Mouse (Mus musculus) lung, embryonic 16.5 days (tissue): ENCODE data around the gene Olfr1361. TPM values are rescaled to one million over a fixed set of nuclear protein-coding genes. Genes with fewer than 3 reads are reported as not detected.

Source experiments
- ATAC-seq: fragments of 200-750 bp; cut with Nextera tagmentation; 2 replicates; pipeline ENCODE4 v1.8.0; 2017; ENCODE audit warnings: low read depth, mild to moderate bottlenecking, moderate library complexity
- H3K27ac ChIP-seq: fragments of 300-500 bp; sonication (generic); 2 replicates; pipeline ENCODE4 v1.5.1; 2014; ENCODE audit warnings: mild to moderate bottlenecking, control low read depth, low read length
- H3K27me3 ChIP-seq: fragments of 300-500 bp; sonication (generic); 2 replicates; pipeline ENCODE4 v1.6.1; 2014; ENCODE audit warnings: low read depth, low read length, mixed read lengths; ENCODE audit not compliant: control insufficient read depth, insufficient read depth
- H3K36me3 ChIP-seq: fragments of 300-500 bp; sonication (generic); 2 replicates; pipeline ENCODE4 v1.6.1; 2014; ENCODE audit warnings: low read length; ENCODE audit not compliant: control insufficient read depth, insufficient read depth
- H3K4me1 ChIP-seq: fragments of 300-500 bp; sonication (generic); replicated peaks from 2 replicates; pipeline ENCODE4 v1.6.1; 2014; ENCODE audit warnings: low read length, mixed read lengths; ENCODE audit not compliant: control insufficient read depth, insufficient read depth
- H3K4me2 ChIP-seq: fragments of 300-500 bp; sonication (generic); 2 replicates; pipeline ENCODE4 v1.6.1; 2014; ENCODE audit warnings: low read depth, low read length, control low read depth
- H3K4me3 ChIP-seq: fragments of 300-500 bp; sonication (generic); 2 replicates; pipeline ENCODE4 v1.5.1; 2014; ENCODE audit warnings: mild to moderate bottlenecking, low read length, control low read depth
- H3K9ac ChIP-seq: fragments of 300-500 bp; sonication (generic); 2 replicates; pipeline ENCODE4 v1.6.1; 2014; ENCODE audit warnings: low read length, control low read depth
- H3K9me3 ChIP-seq: fragments of 300-500 bp; sonication (generic); 2 replicates; pipeline ENCODE4 v1.6.1; 2016; ENCODE audit warnings: low read length; ENCODE audit not compliant: control insufficient read depth
- WGBS: fragments of 180-500 bp; shearing (Covaris S2); extraction: QIAGEN DNeasy Blood & Tissue Kit; methylation state at CpG from one replicate; pipeline ENCODE4 v1.1.7; 2014; 5-methylcytosine and 5-hydroxymethylcytosine counted together
- polyA plus RNA-seq: library from polyadenylated mRNA; unstranded; fragments of >200 nt; fragmentation: Nextera tagmentation; extraction: Ambion mirVana; gene quantifications from 2 replicates; pipeline ENCODE4 v1.2.1, GENCODE M21; 2015

Gene Olfr1361
- polyA plus RNA-seq = not detected in 2 replicates

GRCm38 (mm10) chr13:21663286-21663685 lies at the start of gene Olfr1361:
Gene Olfr1361 (minus strand): TSS chr13:21663386.
- WGBS = 65% methylated on average over 2 of the region's 2 CpGs
- no peaks in the 10 kb centered on the region for H3K36me3 ChIP-seq
- no peaks in the 10 kb centered on the region for H3K27me3 ChIP-seq
- no peaks in the 10 kb centered on the region for H3K4me1 ChIP-seq
- H3K4me2 ChIP-seq = no peak within 1 kb of the TSS
- no peak within 1 kb of the TSS for H3K9ac ChIP-seq
- no peaks in the 10 kb centered on the region for H3K9me3 ChIP-seq
- H3K27ac ChIP-seq = no peak within 1 kb of the TSS
- ATAC-seq = no peak
- H3K4me3 ChIP-seq = no peak within 1 kb of the TSS

- no peaks in the 10 kb centered on the region for H3K9me3 ChIP-seq
- peak overlapping the region; percentile 51 for H3K9ac ChIP-seq
- no peak overlapping the region for H3K27ac ChIP-seq
- H3K4me3 ChIP-seq = peak overlapping the region; percentile 60
- H3K36me3 ChIP-seq = no peaks in the 10 kb centered on the region
- H3K4me1 ChIP-seq = peaks cover 11% of the 10 kb centered on the region
- 25% methylated on average over 4 of the region's 4 CpGs for whole genome bisulfite sequencing
- ATAC-seq = no peak
- H3K4me2 ChIP-seq = peak overlapping the region; percentile 78
- no peaks in the 10 kb centered on the region for H3K27me3 ChIP-seq
Measured at GRCm38 (mm10) chr13:21711698-21712097, 48.5 kb upstream of the Olfr1361 start.

- peak; percentile 78 for ATAC-seq
- Histone ChIP-seq H3K9me3 (no peaks in the 10 kb centered on the region), H3K4me2 (peak overlapping the region; percentile 78), H3K27me3 (no peaks in the 10 kb centered on the region), H3K36me3 (no peaks in the 10 kb centered on the region), H3K4me1 (peaks cover 11% of the 10 kb centered on the region), H3K27ac (0 out of 2 replicates have a peak overlapping the region, but pooled peaks have one; percentile 37), H3K9ac (peak overlapping the region; percentile 51), H3K4me3 (peak overlapping the region; percentile 60)
- WGBS = 1% methylated on average over 22 of the region's 22 CpGs
Measured at GRCm38 (mm10) chr13:21710821-21711525, 47.8 kb upstream of the Olfr1361 start.

GRCm38 (mm10) chr13:21710031-21710711 lies 47.0 kb upstream of the Olfr1361 start:
- ATAC-seq = peak; percentile 82
- H3K4me3 ChIP-seq = peak overlapping the region; percentile 78
- under 1% methylated on average over 32 of the region's 32 CpGs for WGBS

GRCm38 (mm10) chr13:21706669-21707068 lies 43.5 kb upstream of the Olfr1361 start:
- H3K36me3 ChIP-seq = no peaks in the 10 kb centered on the region
- H3K27me3 ChIP-seq = no peaks in the 10 kb centered on the region
- no peak overlapping the region for H3K27ac ChIP-seq
- no peak for ATAC-seq
- H3K4me3 ChIP-seq = no peak overlapping the region
- no peak overlapping the region for H3K9ac ChIP-seq
- peaks cover 2% of the 10 kb centered on the region; the same call in 1 of the 2 replicates for H3K4me1 ChIP-seq
- WGBS = 66% methylated on average over 4 of the region's 4 CpGs
- no peaks in the 10 kb centered on the region for H3K9me3 ChIP-seq
- H3K4me2 ChIP-seq = no peak overlapping the region

More at GRCm38 (mm10) chr13:21710031-21710711, 47.0 kb upstream of the Olfr1361 start:
- H3K4me1 ChIP-seq = peaks cover 7% of the 10 kb centered on the region
- H3K4me2 ChIP-seq = peak overlapping the region; percentile 48
- H3K36me3 ChIP-seq = no peaks in the 10 kb centered on the region
- no peaks in the 10 kb centered on the region for H3K9me3 ChIP-seq
- peak overlapping the region; percentile 76 for H3K9ac ChIP-seq
- no peaks in the 10 kb centered on the region for H3K27me3 ChIP-seq
- H3K27ac ChIP-seq = peak overlapping the region; percentile 91

- no peaks in the 10 kb centered on the region for H3K9me3 ChIP-seq
- H3K4me1 ChIP-seq = no peaks in the 10 kb centered on the region
- ATAC-seq = no peak
- no peaks in the 10 kb centered on the region for H3K27me3 ChIP-seq
- H3K4me3 ChIP-seq = no peak within 1 kb of the TSS
- H3K36me3 ChIP-seq = no peaks in the 10 kb centered on the region
- H3K27ac ChIP-seq = no peak within 1 kb of the TSS
- no peak within 1 kb of the TSS for H3K4me2 ChIP-seq
- H3K9ac ChIP-seq = no peak within 1 kb of the TSS
Measured at GRCm38 (mm10) chr13:21697811-21698210, 34.6 kb upstream of the Olfr1361 start, which contains the start of gene Olfr1359. Gene Olfr1359 (plus strand): TSS chr13:21698111.

- Histone ChIP-seq H3K4me2 (no peak within 1 kb of the TSS), H3K36me3 (no peaks in the 10 kb centered on the region), H3K9me3 (no peaks in the 10 kb centered on the region), H3K9ac (no peak within 1 kb of the TSS), H3K27me3 (no peaks in the 10 kb centered on the region), H3K4me1 (no peaks in the 10 kb centered on the region), H3K27ac (no peak within 1 kb of the TSS), H3K4me3 (no peak within 1 kb of the TSS)
- no peak for ATAC-seq
- WGBS = 88% methylated on average over 2 of the region's 2 CpGs
Measured at GRCm38 (mm10) chr13:21677305-21677704, 14.1 kb upstream of the Olfr1361 start, which contains the start of gene Olfr1360. Gene Olfr1360 (minus strand): TSS chr13:21677405.

GRCm38 (mm10) chr13:21642418-21642817 lies 20.8 kb downstream of the Olfr1361 start, which contains the start of gene Olfr11:
Gene Olfr11 (minus strand): TSS chr13:21642518.
- H3K9me3 ChIP-seq = no peaks in the 10 kb centered on the region; the same call in 1 of the 2 replicates
- no peaks in the 10 kb centered on the region for H3K27me3 ChIP-seq
- H3K27ac ChIP-seq = no peak within 1 kb of the TSS
- no peak within 1 kb of the TSS for H3K4me3 ChIP-seq
- 87% methylated on average over 2 of the region's 2 CpGs for WGBS
- H3K9ac ChIP-seq = no peak within 1 kb of the TSS
- no peaks in the 10 kb centered on the region for H3K4me1 ChIP-seq
- no peak within 1 kb of the TSS for H3K4me2 ChIP-seq
- no peaks in the 10 kb centered on the region for H3K36me3 ChIP-seq
- no peak for ATAC-seq

- no peak for ATAC-seq
- Histone ChIP-seq H3K4me3 (no peak within 1 kb of the TSS), H3K27ac (no peak within 1 kb of the TSS), H3K36me3 (no peaks in the 10 kb centered on the region), H3K4me1 (no peaks in the 10 kb centered on the region), H3K9me3 (no peaks in the 10 kb centered on the region), H3K4me2 (no peak within 1 kb of the TSS), H3K9ac (no peak within 1 kb of the TSS), H3K27me3 (no peaks in the 10 kb centered on the region)
Measured at GRCm38 (mm10) chr13:21613922-21614321, 49.3 kb downstream of the Olfr1361 start, which contains the start of gene Olfr1362. Gene Olfr1362 (minus strand): TSS chr13:21614022.
